Mouse (Mus musculus) kidney, adult 2 months (tissue): ENCODE data around the gene Vcam1. TPM values are rescaled to one million over a fixed set of nuclear protein-coding genes. Genes with fewer than 3 reads are reported as not detected.

ENCODE experiments used
- DNase-seq: peaks from one replicate; pipeline ENCODE4 v3.0.0; 2021
- H3K27ac ChIP-seq: fragments of 200-500 bp; 2 replicates; pipeline ENCODE4 v1.5.1; 2012; ENCODE audit warnings: low read depth, low read length, control low read depth, inconsistent platforms; ENCODE audit not compliant: insufficient read depth
- H3K27me3 ChIP-seq: fragments of 200-500 bp; replicated peaks from 2 replicates; pipeline ENCODE4 v1.6.1; 2012; ENCODE audit warnings: mild to moderate bottlenecking, moderate library complexity, low read length, inconsistent platforms; ENCODE audit not compliant: control insufficient read depth, insufficient read depth
- H3K36me3 ChIP-seq: fragments of 200-500 bp; 2 replicates; pipeline ENCODE4 v1.6.1; 2012; ENCODE audit warnings: mild to moderate bottlenecking, moderate library complexity, low read length, inconsistent platforms; ENCODE audit not compliant: control insufficient read depth, insufficient read depth
- H3K4me1 ChIP-seq: fragments of 200-500 bp; 2 replicates; pipeline ENCODE4 v1.6.1; 2011; ENCODE audit warnings: low read length; ENCODE audit not compliant: control insufficient read depth, insufficient read depth
- H3K4me3 ChIP-seq: fragments of 200-500 bp; 2 replicates; pipeline ENCODE4 v1.5.1; 2011; ENCODE audit warnings: mild to moderate bottlenecking, low read depth, low read length, control low read depth; ENCODE audit not compliant: insufficient read depth
- CTCF ChIP-seq: fragments of 200-500 bp; conservative IDR thresholded peaks from 2 replicates; pipeline ENCODE4 v1.5.1; 2011; ENCODE audit warnings: low read depth, mild to moderate bottlenecking, control low read depth, low read length, moderate library complexity, mixed read lengths; ENCODE audit not compliant: insufficient read depth, insufficient read length
- POLR2A ChIP-seq: fragments of 200-500 bp; IDR thresholded peaks from one replicate; pipeline ENCODE4 v1.6.1; 2011; ENCODE audit warnings: low read depth, low read length, control low read depth
- WGBS: fragments of 180-500 bp; shearing (Covaris S2); methylation state at CpG from one replicate; pipeline ENCODE4 v1.1.7; 2018; 5-methylcytosine and 5-hydroxymethylcytosine counted together
- polyA plus RNA-seq: library from polyadenylated mRNA; depleted of rRNA; stranded (reverse); fragments of >200 nt; gene quantifications from 2 replicates; pipeline ENCODE4 v1.2.3, GENCODE M21; 2012

Vcam1 gene
- polyA plus RNA-seq, 1 experiment: 7.5 TPM

- Histone ChIP-seq H3K27ac (no peak overlapping the region), H3K36me3 (no peaks in the 10 kb centered on the region), H3K4me1 (0 out of 2 replicates have a peak, but pooled peaks cover 2% of the 10 kb centered on the region), H3K27me3 (0 out of 2 replicates have a peak, but pooled peaks cover under 1% of the 10 kb centered on the region), H3K4me3 (no peak overlapping the region)
- TF ChIP-seq POLR2A: no peak
- TF ChIP-seq CTCF: no peak
- 72% methylated on average over 3 of the region's 3 CpGs for WGBS
- DNase-seq: no peak
Observed at GRCm38 (mm10) chr3:116092547-116092946, 36.9 kb downstream of the Vcam1 start.

GRCm38 (mm10) chr3:116091706-116092105, 37.8 kb downstream of the Vcam1 start:
- TF ChIP-seq POLR2A (no peak), CTCF (0 out of 2 replicates have a peak, but pooled peaks have one; percentile 5)
- no peaks in the 10 kb centered on the region for H3K27me3 ChIP-seq
- H3K4me1 ChIP-seq: 0 out of 2 replicates have a peak, but pooled peaks cover 2% of the 10 kb centered on the region
- DNase-seq: no peak
- 91% methylated on average over 5 of the region's 5 CpGs for WGBS
- no peak overlapping the region for H3K27ac ChIP-seq
- H3K36me3 ChIP-seq: no peaks in the 10 kb centered on the region
- no peak overlapping the region for H3K4me3 ChIP-seq

- TF ChIP-seq POLR2A (no peak), CTCF (no peak)
- Histone ChIP-seq H3K27me3 (no peaks in the 10 kb centered on the region), H3K27ac (no peak overlapping the region), H3K4me1 (no peaks in the 10 kb centered on the region), H3K36me3 (no peaks in the 10 kb centered on the region), H3K4me3 (no peak overlapping the region)
- 50% methylated on average over 4 of the region's 4 CpGs for WGBS
- DNase-seq: no peak
Observed at GRCm38 (mm10) chr3:116085962-116086361, 43.5 kb downstream of the Vcam1 start.

- Histone ChIP-seq H3K36me3 (no peaks in the 10 kb centered on the region), H3K4me3 (no peak overlapping the region), H3K27me3 (no peaks in the 10 kb centered on the region), H3K27ac (no peak overlapping the region), H3K4me1 (no peaks in the 10 kb centered on the region)
- DNase-seq: peak; percentile 4
- 59% methylated on average over 7 of the region's 7 CpGs for WGBS
- TF ChIP-seq POLR2A (no peak), CTCF (0 out of 2 replicates have a peak, but pooled peaks have one; percentile 14)
Observed at GRCm38 (mm10) chr3:116080939-116081676, 48.4 kb downstream of the Vcam1 start.

GRCm38 (mm10) chr3:116080166-116080788, 49.2 kb downstream of the Vcam1 start:
- 71% methylated on average over 8 of the region's 8 CpGs for WGBS
- no peak for DNase-seq
- TF ChIP-seq POLR2A (no peak), CTCF (no peak)
- Histone ChIP-seq H3K27me3 (no peaks in the 10 kb centered on the region), H3K4me3 (no peak overlapping the region), H3K4me1 (no peaks in the 10 kb centered on the region), H3K36me3 (no peaks in the 10 kb centered on the region), H3K27ac (no peak overlapping the region)

- Histone ChIP-seq H3K27me3 (no peaks in the 10 kb centered on the region), H3K36me3 (no peaks in the 10 kb centered on the region), H3K4me1 (no peaks in the 10 kb centered on the region), H3K27ac (no peak overlapping the region), H3K4me3 (no peak overlapping the region)
- no peak for TF ChIP-seq CTCF
- 81% methylated on average over 4 of the region's 4 CpGs for WGBS
- DNase-seq: no peak
Observed at GRCm38 (mm10) chr3:116078490-116078889, 51.0 kb downstream of the Vcam1 start.

- TF ChIP-seq POLR2A: no peak
- TF ChIP-seq CTCF: no peak
- no peak overlapping the region for H3K4me3 ChIP-seq
- H3K27ac ChIP-seq: no peak overlapping the region
- no peak for DNase-seq
- no peaks in the 10 kb centered on the region for H3K36me3 ChIP-seq
- WGBS: 43% methylated on average over 2 of the region's 2 CpGs
- H3K4me1 ChIP-seq: no peaks in the 10 kb centered on the region
- H3K27me3 ChIP-seq: no peaks in the 10 kb centered on the region
Observed at GRCm38 (mm10) chr3:116076739-116077138, 52.7 kb downstream of the Vcam1 start.
